Mouse (Mus musculus) forebrain, embryonic 14.5 days (tissue): Measurements from ENCODE around the gene Gm2174. TPM values are rescaled to one million over a fixed set of nuclear protein-coding genes. Genes with fewer than 3 reads are reported as not detected.

Experiments
- ATAC-seq: fragments of 200-750 bp; cut with Nextera tagmentation; 2 replicates; pipeline ENCODE4 v1.8.0; 2017; ENCODE audit warnings: mild to moderate bottlenecking, moderate library complexity
- DNase-seq: peaks from one replicate; pipeline ENCODE4 v3.0.0-alpha.2; 2015; ENCODE audit warnings: low spot score
- H3K27ac ChIP-seq: fragments of 300-500 bp; sonication (generic); 2 replicates; pipeline ENCODE4 v1.5.1; 2014; ENCODE audit warnings: low read depth, mild to moderate bottlenecking, control low read depth, low read length, moderate library complexity
- H3K27me3 ChIP-seq: fragments of 300-500 bp; sonication (generic); replicated peaks from 2 replicates; pipeline ENCODE4 v1.6.1; 2014; ENCODE audit warnings: low read length, control low read depth, mixed read lengths; ENCODE audit not compliant: control insufficient read depth, insufficient read depth
- H3K36me3 ChIP-seq: fragments of 300-500 bp; sonication (generic); 2 replicates; pipeline ENCODE4 v1.6.1; 2014; ENCODE audit warnings: low read length, control low read depth; ENCODE audit not compliant: control insufficient read depth, insufficient read depth
- H3K4me1 ChIP-seq: fragments of 300-500 bp; sonication (generic); 2 replicates; pipeline ENCODE4 v1.6.1; 2014; ENCODE audit warnings: antibody characterized with exemption, low read length, control low read depth; ENCODE audit not compliant: control insufficient read depth, insufficient read depth
- H3K4me2 ChIP-seq: fragments of 300-500 bp; sonication (generic); 2 replicates; pipeline ENCODE4 v1.6.1; 2014; ENCODE audit warnings: mild to moderate bottlenecking, control low read depth, low read length
- H3K4me3 ChIP-seq: fragments of 300-500 bp; sonication (generic); 2 replicates; pipeline ENCODE4 v1.5.1; 2014; ENCODE audit warnings: low read depth, low read length, control low read depth
- H3K9ac ChIP-seq: fragments of 300-500 bp; sonication (generic); 2 replicates; pipeline ENCODE4 v1.6.1; 2014; ENCODE audit warnings: mild to moderate bottlenecking, low read length, control low read depth, moderate library complexity
- H3K9me3 ChIP-seq: fragments of 300-500 bp; sonication (generic); replicated peaks from 2 replicates; pipeline ENCODE4 v1.6.1; 2016; ENCODE audit warnings: low read length, control low read depth, mixed read lengths; ENCODE audit not compliant: control insufficient read depth
- WGBS: fragments of 180-500 bp; shearing (Covaris S2); extraction: QIAGEN DNeasy Blood & Tissue Kit; methylation state at CpG from one replicate; pipeline ENCODE4 v1.1.7; 2014; 5-methylcytosine and 5-hydroxymethylcytosine counted together
- polyA plus RNA-seq: library from polyadenylated mRNA; unstranded; fragments of >200 nt; fragmentation: Nextera tagmentation; extraction: Ambion mirVana; gene quantifications from 2 replicates; pipeline ENCODE4 v1.2.1, GENCODE M21; 2014

The Gm2174 gene
- polyA plus RNA-seq, 1 experiment from 2014 or later, result 3.1 TPM

DNA sequence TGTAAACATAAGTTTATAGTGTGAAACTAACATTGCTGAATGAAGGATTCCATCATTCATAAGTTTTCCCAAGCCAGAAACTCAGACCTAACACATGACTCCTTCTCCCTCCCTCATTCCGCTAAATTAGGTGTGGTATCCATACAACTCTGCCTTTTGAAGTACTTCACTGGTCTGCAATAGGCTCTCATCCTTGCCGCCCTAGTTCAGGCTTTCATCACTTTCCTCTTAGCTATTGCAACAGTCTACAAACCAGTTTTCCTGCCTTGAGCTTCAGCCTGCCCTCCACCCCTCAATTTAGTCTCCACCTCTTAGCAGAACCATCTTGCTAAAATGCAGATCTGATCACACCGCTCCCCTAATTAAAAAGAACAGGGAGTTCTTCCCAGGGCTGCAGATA, 29.8 kb downstream of the Gm2174 start:
- H3K9ac ChIP-seq, result no peak overlapping the region
- H3K4me3 ChIP-seq, result no peak overlapping the region
- DNase-seq (no peak), ATAC-seq (no peak)
- no peak overlapping the region for H3K4me2 ChIP-seq
- H3K4me1 ChIP-seq, result no peaks in the 10 kb centered on the region
- H3K27ac ChIP-seq, result no peak overlapping the region
- WGBS, result 89% methylated on average over 3 of the region's 3 CpGs
- no peaks in the 10 kb centered on the region for H3K9me3 ChIP-seq
- H3K27me3 ChIP-seq, result no peaks in the 10 kb centered on the region
- H3K36me3 ChIP-seq, result no peaks in the 10 kb centered on the region

DNA sequence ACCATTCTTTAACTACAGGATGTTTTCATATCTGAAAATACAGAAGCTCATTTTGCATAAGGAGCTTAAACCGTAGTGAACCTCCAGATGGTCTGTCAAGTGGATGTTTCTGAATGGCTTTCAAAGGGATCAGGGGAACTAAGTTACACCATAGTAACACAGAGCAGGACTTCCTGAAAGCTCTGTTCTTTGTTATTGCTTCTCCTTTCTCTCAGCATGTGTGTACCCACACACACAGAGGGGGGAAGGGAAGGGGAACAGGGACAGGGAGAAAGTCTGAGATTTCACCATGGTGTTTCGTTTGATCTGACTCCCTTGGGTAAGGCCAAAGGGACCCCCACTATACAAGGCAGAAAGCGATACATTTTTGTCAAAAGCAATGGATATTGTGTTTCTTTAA, 34.1 kb downstream of the Gm2174 start:
- ATAC-seq (no peak), DNase-seq (no peak)
- Histone ChIP-seq H3K9ac (no peak overlapping the region), H3K36me3 (no peaks in the 10 kb centered on the region), H3K4me2 (no peak overlapping the region), H3K9me3 (no peaks in the 10 kb centered on the region), H3K27ac (no peak overlapping the region), H3K27me3 (no peaks in the 10 kb centered on the region), H3K4me3 (no peak overlapping the region), H3K4me1 (no peaks in the 10 kb centered on the region)
- WGBS, result 77% methylated on average over 3 of the region's 3 CpGs

DNA sequence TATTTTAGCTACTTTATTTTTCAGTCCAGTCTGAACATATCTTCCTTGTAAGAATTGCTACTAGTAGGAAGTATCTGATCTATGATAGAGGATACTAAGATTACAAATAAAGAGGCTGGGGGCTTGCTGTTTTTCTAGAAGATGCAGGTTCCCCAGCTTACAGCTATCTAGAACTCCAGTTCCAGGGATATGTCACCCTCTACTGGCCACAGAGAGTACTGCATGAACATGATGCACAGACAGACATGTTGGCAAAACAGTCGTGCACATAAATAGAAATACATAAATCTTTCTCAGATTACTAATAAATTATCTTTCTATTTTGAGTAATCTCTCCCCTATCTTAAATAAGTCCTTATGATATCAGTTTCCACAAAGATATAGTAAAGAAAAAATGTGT, 42.0 kb downstream of the Gm2174 start:
- peak; percentile 80 for DNase-seq
- no peak overlapping the region for H3K4me3 ChIP-seq
- WGBS, result 26% methylated on average over 1 of the region's 1 CpGs
- H3K36me3 ChIP-seq, result no peaks in the 10 kb centered on the region
- H3K4me2 ChIP-seq, result no peak overlapping the region
- H3K27me3 ChIP-seq, result no peaks in the 10 kb centered on the region
- no peak overlapping the region for H3K9ac ChIP-seq
- H3K4me1 ChIP-seq, result no peaks in the 10 kb centered on the region
- no peak overlapping the region for H3K27ac ChIP-seq
- ATAC-seq, result no peak
- H3K9me3 ChIP-seq, result no peaks in the 10 kb centered on the region

DNA sequence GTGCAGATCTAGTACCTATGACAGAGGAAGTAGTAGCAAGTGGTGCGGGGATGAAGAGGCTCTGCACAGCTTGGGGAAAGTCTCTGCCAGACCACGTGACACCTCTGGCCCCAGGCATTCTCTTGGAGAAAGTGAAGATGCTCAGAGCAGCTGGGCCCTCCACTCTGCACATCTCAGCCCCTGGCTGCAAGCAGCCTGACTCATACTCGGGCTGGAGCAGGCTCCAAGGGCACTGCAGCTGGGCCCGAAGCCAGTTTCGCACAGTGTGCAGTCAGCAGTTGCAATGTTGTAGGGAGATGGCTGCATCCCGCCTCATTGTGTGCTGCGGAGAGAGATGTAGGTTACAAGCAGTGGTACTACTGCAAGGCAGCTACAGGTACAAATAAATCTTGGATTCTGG, 49.5 kb downstream of the Gm2174 start:
- no peak for DNase-seq
- WGBS, result 82% methylated on average over 7 of the region's 7 CpGs
- no peak overlapping the region for H3K4me3 ChIP-seq
- H3K9ac ChIP-seq, result no peak overlapping the region
- no peaks in the 10 kb centered on the region for H3K4me1 ChIP-seq
- H3K9me3 ChIP-seq, result no peaks in the 10 kb centered on the region
- no peaks in the 10 kb centered on the region for H3K27me3 ChIP-seq
- no peak overlapping the region for H3K4me2 ChIP-seq
- 0 out of 2 replicates have a peak, but pooled peaks cover 3% of the 10 kb centered on the region for H3K36me3 ChIP-seq
- ATAC-seq, result no peak
- no peak overlapping the region for H3K27ac ChIP-seq

Other genes starting within 250 kb of the Gm2174 start
- not detected in 2 replicates for gene Gm773, start 235.1 kb upstream of the Gm2174 start, polyA plus RNA-seq
- gene Zfp449, start 101.6 kb upstream of the Gm2174 start, polyA plus RNA-seq, result 3.6 and 5.5 TPM in 2 replicates
- gene Smim10l2a, start 73.4 kb upstream of the Gm2174 start, polyA plus RNA-seq, result 9.7 and 12.9 TPM in 2 replicates
- 16.3 and 17.1 TPM in 2 replicates for gene Ints6l, start 6.9 kb downstream of the Gm2174 start, polyA plus RNA-seq
- gene Gm10477, start 76.8 kb downstream of the Gm2174 start, polyA plus RNA-seq, result not detected in 2 replicates
- gene Gm648, start 101.6 kb downstream of the Gm2174 start, polyA plus RNA-seq, result not detected in 2 replicates
- 45.8 and 49.9 TPM in 2 replicates for gene Mmgt1, start 150.1 kb downstream of the Gm2174 start, polyA plus RNA-seq
- 29.9 and 30.2 TPM in 2 replicates for gene Slc9a6, start 161.8 kb downstream of the Gm2174 start, polyA plus RNA-seq